Mouse (Mus musculus) adrenal gland, postnatal 36 days (tissue): ENCODE data around the gene Trappc2l. TPM values are rescaled to one million over a fixed set of nuclear protein-coding genes. Genes with fewer than 3 reads are reported as not detected.
"Not testable (repeated sequence)": the region's sequence is repeated elsewhere in the genome, so short reads cannot be mapped to it uniquely, and the experiment has no call there.

ENCODE experiments used
- DNase-seq, 2 experiments: peaks; one replicate each; pipeline ENCODE4 v3.0.0; 2021; ENCODE audit warnings: mixed read lengths in 1 of 2
- total RNA-seq, 2 experiments: library from RNA; stranded (reverse); gene quantifications; 2 replicates each; pipeline ENCODE4 v1.2.3; 2021

Trappc2l gene
- total RNA-seq, 2 experiments from 2014 or later = 49.9 to 64.4 TPM

DNA sequence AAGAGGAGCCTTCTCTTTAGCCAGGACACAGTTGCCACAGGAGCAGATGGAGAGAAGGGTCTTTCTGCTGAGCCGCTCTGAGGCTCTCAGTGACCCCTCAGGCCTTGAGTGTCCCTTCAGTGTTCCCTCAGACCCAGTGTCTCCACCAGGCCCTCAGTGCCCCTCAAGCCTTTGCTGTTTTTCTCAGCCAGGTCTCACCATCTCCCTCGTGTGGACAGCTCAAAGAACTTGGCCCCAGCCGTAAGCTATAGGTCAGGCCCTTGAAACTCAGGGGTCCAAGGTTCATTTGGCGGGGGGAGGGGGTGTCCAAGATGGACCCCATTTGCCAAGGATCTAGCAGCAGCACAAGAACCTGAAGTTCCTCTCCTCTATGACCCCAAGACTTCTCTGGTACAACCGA is 13.2 kb downstream of the Trappc2l start:
- no peak for DNase-seq

DNA sequence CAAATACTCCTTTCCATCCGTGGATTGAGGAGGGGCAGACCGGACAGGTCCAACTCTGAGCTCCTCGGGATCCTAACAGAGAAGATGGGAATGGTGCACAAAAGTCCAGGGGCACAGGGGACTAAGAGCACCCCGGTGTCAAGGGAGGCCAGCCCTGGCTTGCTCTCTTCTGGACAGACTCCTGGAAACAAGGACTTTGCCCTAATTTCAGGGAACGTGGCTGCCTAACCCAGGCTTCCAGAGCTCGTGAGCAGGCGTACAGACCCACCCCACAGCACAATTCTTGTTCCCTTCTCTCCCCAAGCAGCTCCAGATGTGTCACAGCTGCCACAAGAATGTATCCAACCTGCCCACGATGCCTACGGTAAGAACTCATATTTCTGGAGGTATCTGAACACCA is 14.4 kb downstream of the Trappc2l start:
- DNase-seq = no peak

GRCm38 (mm10) chr8:122626896-122627295 is 15.5 kb downstream of the Trappc2l start:
- DNase-seq = no peak

DNA sequence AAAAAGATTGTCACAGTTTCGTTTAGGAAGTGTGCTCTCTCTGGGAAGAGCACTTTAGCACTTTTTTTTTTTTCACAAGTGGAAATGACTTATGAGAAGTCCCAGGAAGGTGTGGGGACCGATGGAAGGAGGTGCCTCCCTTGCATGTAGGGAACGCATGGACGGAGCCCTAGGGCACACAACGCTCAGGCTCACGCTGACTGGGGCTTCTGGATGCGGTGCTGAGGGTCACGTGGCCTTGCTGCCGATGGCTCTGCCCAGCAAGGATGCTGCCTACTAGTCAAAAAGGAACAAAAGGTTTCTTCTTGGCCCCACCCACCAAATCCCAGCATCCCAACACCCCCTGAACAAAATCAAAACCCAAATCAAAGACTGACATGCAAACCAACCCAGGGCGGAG is 17.9 kb downstream of the Trappc2l start:
- no peak for DNase-seq

DNA sequence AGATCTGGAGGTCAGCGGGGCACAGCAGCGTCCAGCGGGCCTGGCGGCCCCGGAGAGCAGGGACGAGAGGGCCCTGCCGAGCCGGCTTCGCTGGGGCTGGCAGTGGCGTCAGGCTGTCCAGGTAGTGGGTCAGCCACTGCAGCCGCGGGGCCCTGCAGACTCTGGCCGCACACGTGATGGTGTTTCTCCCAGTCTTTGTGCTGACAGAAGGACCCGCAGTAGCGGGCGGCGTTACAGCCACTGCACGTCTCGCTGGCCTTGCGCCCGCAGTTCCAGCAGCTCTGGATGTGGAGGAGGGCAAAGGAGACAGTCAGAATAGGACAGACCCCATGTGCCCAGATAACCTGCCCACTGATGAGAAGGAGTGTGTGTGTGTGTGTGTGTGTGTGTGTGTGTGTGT is 19.3 kb downstream of the Trappc2l start:
- no peak for DNase-seq

- not testable (repeated sequence) for DNase-seq
These were observed 20.7 kb downstream of the Trappc2l start for GRCm38 (mm10) chr8:122632134-122632533.

GRCm38 (mm10) chr8:122633205-122633604 is 21.8 kb downstream of the Trappc2l start:
- DNase-seq = no peak

DNA sequence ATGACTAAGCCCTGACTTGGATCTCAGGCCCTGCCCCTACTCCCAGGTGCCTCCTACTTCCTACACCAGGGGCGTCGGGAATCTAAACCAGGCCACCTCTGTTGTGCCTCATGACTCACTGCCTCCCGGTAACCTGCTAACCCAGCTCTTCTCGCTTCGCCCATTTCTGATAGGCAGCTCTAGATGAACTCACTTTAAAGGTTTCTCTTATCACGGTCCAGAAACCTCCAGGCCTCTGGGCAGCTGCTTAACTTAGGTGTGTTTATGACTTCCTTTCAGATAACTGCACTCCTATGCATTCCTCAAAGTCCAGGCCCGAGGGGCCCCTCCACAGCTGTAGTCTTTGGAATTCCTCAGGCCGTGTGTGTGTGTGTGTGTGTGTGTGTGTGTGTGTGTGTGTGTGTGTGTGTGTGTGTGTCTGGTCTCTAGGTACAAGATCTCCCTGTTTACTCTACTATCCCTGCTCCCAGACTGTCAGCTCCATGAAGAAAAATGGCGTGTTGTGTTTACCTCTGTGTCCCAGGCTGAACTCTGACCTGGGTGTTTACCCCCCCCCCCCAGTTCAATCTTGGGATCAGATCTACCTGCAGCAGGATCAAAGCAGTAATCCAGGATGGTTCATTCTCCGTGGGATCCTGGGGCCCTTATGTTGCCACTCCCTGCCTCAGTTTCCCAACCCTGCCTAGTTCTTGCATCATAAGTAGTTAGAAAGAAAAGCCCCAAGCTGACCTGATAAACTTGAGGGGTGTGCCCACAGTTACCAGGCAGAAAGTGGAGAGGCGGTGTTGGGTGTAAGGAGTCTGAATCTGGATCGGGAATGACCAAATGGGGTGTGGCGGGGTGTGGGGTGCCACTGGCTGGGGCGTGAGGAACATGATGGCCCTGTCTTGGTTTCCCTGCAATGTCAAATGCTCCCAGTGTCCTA is 24.7 kb downstream of the Trappc2l start:
- no peak for DNase-seq

GRCm38 (mm10) chr8:122636803-122637175 is 25.3 kb downstream of the Trappc2l start:
- no peak for DNase-seq

DNA sequence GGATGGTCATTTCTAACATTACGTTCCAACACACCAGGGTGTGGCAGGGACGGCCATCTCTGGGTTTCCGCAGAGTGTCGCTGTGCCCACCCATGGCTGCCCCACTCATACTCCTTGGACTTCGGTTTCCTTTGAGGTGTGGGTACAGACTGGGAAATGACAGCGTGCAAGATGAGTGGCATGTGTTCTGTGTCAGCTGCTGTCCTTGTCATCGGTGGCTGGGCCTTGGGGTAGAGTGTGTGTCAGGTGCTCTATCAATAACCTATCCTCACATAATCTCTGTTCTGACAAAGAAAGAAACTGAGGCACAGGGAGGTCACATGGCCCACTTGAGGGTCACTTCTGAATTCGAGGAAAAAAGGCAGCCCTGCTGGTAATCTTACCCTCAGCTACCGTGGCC is 25.8 kb downstream of the Trappc2l start:
- DNase-seq = no peak

GRCm38 (mm10) chr8:122638601-122639000 is 27.2 kb downstream of the Trappc2l start:
- DNase-seq = no peak

- DNase-seq = peak; percentile 48 to 54
These were observed 28.2 kb downstream of the Trappc2l start for GRCm38 (mm10) chr8:122639521-122640248.

DNA sequence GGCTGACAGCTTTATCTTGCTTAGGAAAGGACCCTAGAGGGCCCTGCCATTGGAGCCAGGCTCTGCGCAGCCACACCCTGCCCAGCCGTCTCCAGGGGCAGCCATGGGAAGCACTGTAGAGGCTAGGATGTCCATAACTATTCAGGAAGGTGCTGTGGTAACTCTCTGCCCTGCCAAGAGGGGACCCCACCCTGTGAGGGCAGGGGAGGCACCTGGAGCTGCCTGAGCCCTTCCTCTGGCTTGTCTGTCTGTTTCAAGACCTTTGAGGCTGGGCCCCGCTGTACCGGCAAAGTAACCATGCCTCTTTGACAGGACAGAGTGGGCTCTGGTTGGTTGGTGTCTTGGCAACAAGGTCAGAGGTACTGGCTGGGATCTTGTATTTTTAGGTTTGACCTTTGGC is 29.4 kb downstream of the Trappc2l start:
- no peak for DNase-seq

GRCm38 (mm10) chr8:122641406-122641805 is 30.0 kb downstream of the Trappc2l start:
- DNase-seq = no peak

DNA sequence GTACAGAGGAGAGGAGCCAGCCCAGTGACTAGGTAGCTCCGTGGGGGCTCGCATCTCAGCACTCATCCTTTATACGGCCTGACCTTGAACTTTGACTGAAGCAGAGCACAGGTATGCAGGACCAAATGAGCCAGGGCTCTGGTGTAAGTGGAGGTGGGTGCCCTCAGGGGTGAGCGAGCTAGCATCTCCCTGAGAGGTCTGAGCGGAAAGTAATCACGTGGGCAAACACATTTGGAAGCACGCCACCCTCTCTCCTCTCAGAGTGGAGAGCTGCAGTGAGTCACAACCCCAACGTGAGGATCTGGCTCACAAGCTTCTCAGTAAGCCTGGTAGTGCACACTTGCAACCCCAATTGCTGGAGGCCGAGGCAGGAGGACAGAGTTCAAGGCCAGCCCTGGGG is 30.6 kb downstream of the Trappc2l start:
- peak; percentile 87 to 89 for DNase-seq

DNA sequence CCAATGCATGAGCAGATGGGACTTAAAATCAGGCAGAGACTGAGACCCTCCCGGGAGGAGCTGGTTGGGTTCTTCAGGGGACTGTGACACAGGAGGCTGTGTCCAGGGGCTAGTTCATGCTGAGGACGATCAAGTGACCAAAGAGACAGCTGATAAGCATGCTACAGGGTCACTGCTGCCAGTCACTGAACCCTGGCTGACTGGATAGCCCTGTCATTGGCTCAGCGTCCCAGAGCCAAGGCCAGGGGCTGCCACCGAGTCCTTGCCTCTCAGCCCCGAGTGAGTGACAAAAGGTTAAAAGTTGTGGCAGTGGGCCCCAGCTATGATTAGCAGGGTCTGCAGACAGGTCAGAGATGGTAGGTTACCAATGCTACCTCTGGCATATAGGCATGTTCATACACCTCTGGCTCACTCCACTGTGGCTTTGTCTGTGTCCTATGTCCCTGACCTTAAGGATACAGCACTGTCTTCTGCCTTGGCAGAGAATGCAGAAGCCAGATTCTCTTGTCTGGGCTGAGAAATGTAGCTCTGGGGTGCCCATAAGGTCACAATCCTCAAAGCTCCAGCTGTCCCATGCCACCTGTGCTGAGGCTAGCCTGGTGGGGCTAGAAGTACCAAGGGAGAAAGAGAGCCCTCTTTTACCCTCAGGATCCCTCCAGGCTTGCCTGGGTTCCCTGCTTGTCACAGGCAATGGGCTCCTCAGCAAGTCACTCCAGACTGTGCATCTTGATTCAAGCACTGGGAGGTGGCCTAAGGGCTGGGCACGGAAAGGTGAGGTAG is 32.9 kb downstream of the Trappc2l start:
- DNase-seq = peak; percentile 76 to 77

DNA sequence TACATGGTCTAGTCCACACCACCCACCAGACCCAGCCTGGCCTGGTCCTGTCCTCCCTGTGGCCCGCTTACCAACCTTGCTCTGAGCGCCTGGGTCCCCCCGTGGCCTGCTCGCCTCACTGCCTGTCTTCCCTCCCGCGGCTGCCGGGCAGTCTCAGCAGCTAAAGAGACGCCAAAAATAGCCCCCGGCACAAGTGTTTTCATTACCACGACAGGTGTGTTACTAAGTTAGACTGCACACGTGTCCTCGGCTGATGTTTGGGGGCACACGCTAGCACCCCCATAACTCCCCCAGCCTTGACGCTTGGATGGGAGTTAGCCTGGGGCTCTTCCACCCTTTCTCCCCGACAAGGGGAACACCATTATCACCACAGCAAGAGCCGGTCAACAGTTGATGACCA is 34.9 kb downstream of the Trappc2l start:
- no peak for DNase-seq

- DNase-seq = no peak
These were observed 36.9 kb downstream of the Trappc2l start for GRCm38 (mm10) chr8:122648192-122648970.

- DNase-seq = no peak
These were observed 40.0 kb downstream of the Trappc2l start for GRCm38 (mm10) chr8:122651326-122651921.

DNA sequence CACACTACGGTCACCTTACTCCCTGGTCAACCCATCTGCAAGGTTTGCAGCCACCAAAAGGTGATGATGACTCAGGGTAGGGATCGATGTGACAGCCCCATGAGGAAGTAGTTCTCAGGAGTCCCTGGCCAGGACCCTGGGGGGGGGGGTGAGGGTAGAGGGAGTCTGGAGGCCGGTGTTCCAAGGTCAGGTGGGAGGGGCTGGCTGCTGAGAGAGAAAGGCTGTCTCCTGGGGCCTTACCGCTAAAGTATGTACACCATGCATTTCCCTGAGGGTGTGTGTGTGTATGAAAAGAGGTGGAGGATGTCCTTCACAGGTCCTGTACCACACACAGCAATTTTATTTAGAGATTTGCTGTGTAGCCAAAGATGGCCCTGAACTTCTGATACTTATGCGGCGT is 41.2 kb downstream of the Trappc2l start:
- DNase-seq = no peak

DNA sequence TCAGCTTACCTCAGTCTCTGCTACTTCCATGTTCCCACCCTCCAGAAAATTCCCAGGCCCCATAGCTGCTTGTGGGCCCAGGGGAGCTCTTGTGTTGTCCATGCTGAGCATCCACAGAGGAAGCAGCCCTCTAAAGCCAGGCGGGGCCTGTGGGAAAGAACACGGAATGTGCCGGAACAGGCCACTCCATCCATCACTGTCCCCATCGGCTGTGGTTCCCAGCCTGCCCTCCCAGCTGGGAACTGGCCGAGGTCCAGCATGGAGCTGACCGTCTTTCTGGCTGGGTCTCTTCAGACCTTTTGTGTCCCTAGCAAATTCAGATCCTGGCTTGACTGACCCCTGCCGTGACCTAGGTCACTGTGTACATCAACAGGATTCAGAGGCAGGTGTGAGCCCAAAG is 43.3 kb downstream of the Trappc2l start:
- DNase-seq = peak; percentile 77 to 87
